Mouse (Mus musculus): ENCODE data around the gene Lrrc28.
"Not testable (repeated sequence)": the region's sequence is repeated elsewhere in the genome, so short reads cannot be mapped to it uniquely, and the experiment has no call there.

Gene Lrrc28

GRCm38 (mm10) chr7:67530981-67531380, 114.1 kb downstream of the Lrrc28 start:
- no peak for DNase-seq (ENCODE audit: low read depth, low spot score)

GRCm38 (mm10) chr7:67529381-67529780, 115.7 kb downstream of the Lrrc28 start:
- no peak for DNase-seq (ENCODE audit: low read depth, low spot score)

GRCm38 (mm10) chr7:67528821-67529221, 116.2 kb downstream of the Lrrc28 start:
- peak; percentile 39 for DNase-seq (ENCODE audit: low read depth, low spot score)

- peak; percentile 83 for DNase-seq (ENCODE audit: low read depth, low spot score)
These were observed 116.8 kb downstream of the Lrrc28 start for GRCm38 (mm10) chr7:67528063-67528811.

GRCm38 (mm10) chr7:67525886-67526580, 119.0 kb downstream of the Lrrc28 start:
- DNase-seq (ENCODE audit: low read depth, low spot score) = no peak

GRCm38 (mm10) chr7:67524069-67524468, 121.0 kb downstream of the Lrrc28 start:
- not testable (repeated sequence) for DNase-seq (ENCODE audit: low read depth, low spot score)

- no peak for DNase-seq (ENCODE audit: low read depth, low spot score)
These were observed 121.7 kb downstream of the Lrrc28 start for GRCm38 (mm10) chr7:67523400-67523799.

- DNase-seq (ENCODE audit: low read depth, low spot score) = not testable (repeated sequence)
These were observed 123.3 kb downstream of the Lrrc28 start for GRCm38 (mm10) chr7:67521731-67522130.

GRCm38 (mm10) chr7:67520959-67521358, 124.1 kb downstream of the Lrrc28 start:
- DNase-seq (ENCODE audit: low read depth, low spot score) = peak; percentile 23

- DNase-seq (ENCODE audit: low read depth, low spot score) = peak; percentile 54
These were observed 125.1 kb downstream of the Lrrc28 start for GRCm38 (mm10) chr7:67520001-67520400.

- peak; percentile 78 for DNase-seq (ENCODE audit: low read depth, low spot score)
These were observed 129.4 kb downstream of the Lrrc28 start for GRCm38 (mm10) chr7:67515621-67516020.

- peak; percentile 42 for DNase-seq (ENCODE audit: low read depth, low spot score)
These were observed 130.2 kb downstream of the Lrrc28 start for GRCm38 (mm10) chr7:67514893-67515292.

- no peak for DNase-seq (ENCODE audit: low read depth, low spot score)
These were observed 130.7 kb downstream of the Lrrc28 start for GRCm38 (mm10) chr7:67514380-67514779.

GRCm38 (mm10) chr7:67513656-67514055, 131.4 kb downstream of the Lrrc28 start:
- peak; percentile 58 for DNase-seq (ENCODE audit: low read depth, low spot score)

GRCm38 (mm10) chr7:67511606-67512005, 133.5 kb downstream of the Lrrc28 start:
- DNase-seq (ENCODE audit: low read depth, low spot score) = no peak

- peak; percentile 86 for DNase-seq (ENCODE audit: low read depth, low spot score)
These were observed 141.6 kb downstream of the Lrrc28 start for GRCm38 (mm10) chr7:67503281-67504010.

GRCm38 (mm10) chr7:67502631-67503030, 142.4 kb downstream of the Lrrc28 start:
- peak; percentile 40 for DNase-seq (ENCODE audit: low read depth, low spot score)

- DNase-seq (ENCODE audit: low read depth, low spot score) = no peak
These were observed 144.2 kb downstream of the Lrrc28 start for GRCm38 (mm10) chr7:67500878-67501277.

- no peak for DNase-seq (ENCODE audit: low read depth, low spot score)
These were observed 144.8 kb downstream of the Lrrc28 start for GRCm38 (mm10) chr7:67500076-67500828.

GRCm38 (mm10) chr7:67499516-67499915, 145.6 kb downstream of the Lrrc28 start:
- peak; percentile 81 for DNase-seq (ENCODE audit: low read depth, low spot score)
